ENCODE assay signal across 8 mouse cellular contexts in the genomic region with DNA sequence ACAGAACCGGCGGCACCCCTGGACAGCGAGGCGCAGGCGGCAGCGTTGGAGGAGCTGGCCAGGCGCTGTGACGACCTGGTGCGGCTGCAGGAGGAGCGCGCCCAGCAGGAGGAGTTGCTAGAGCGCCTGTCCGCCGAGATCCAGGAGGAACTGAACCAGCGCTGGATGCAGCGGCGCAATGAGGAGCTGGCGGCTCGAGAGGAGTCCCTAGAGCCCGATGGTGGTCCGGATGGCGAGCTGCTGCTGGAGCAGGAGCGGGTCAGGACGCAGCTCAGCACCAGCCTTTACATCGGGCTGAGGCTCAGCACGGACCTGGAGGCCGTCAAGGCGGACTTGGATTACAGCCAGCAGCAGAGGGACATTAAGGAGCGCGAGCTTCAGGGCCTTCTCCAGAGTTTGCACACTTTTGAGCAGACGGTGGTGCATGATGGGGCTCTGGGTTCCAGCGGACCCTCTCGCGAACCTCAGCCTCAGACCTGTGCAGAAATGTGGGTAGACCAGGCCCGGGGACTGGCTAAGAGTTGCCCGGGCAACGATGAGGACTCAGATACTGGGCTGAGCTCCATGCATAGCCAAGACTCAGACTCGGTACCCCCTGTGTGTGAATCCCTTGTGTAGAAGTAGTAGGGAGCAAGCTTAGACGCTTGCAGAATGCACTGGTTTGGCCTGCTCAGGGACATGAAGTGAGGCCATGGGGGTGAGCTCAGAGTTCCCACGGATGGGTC. TPM values are rescaled to one million over a fixed set of nuclear protein-coding genes. Genes with fewer than 3 reads are reported as not detected.
DNase-seq lines count a peak whose midpoint lies in the region; ATAC-seq and TF ChIP-seq lines count a peak whose summit lies in the region.

No protein-coding gene starts in this region.

- ATAC-seq in embryonic facial prominence, embryonic 11.5 days (replicated peaks; ENCODE audit: insufficient number of reproducible peaks, low FRiP score, low TSS enrichment, low read depth): 0 out of 2 replicates have a peak, but pooled peaks have one; percentile 47
- ATAC-seq in heart, embryonic 15.5 days (replicated peaks; ENCODE audit: insufficient number of reproducible peaks, insufficient read depth, low FRiP score, low read depth): no peak

- no peak overlapping the region for H3K27ac ChIP-seq in embryonic facial prominence, embryonic 11.5 days (replicated peaks; ENCODE audit: low read depth, low read length)
- H3K27ac ChIP-seq in heart, embryonic 15.5 days: peak overlapping the region; percentile 43
- no peak overlapping the region for H3K27ac ChIP-seq in small intestine, adult 2 months (ENCODE audit: insufficient read depth, low read depth, low read length)

- H3K4me2 ChIP-seq in embryonic facial prominence, embryonic 11.5 days (ENCODE audit: low read depth, low read length): peak overlapping the region; percentile 82
- peak overlapping the region; percentile 83 for H3K4me2 ChIP-seq in heart, embryonic 15.5 days

- peaks cover 23% of the 10 kb centered on the region for H3K27me3 ChIP-seq in embryonic facial prominence, embryonic 11.5 days (ENCODE audit: control insufficient read depth, insufficient read depth, low read length)
- peaks cover 38% of the 10 kb centered on the region for H3K27me3 ChIP-seq in heart, embryonic 15.5 days
- H3K27me3 ChIP-seq in small intestine, adult 2 months (ENCODE audit: control insufficient read depth, insufficient read depth, low read length): peaks cover 13% of the 10 kb centered on the region; the same call in 1 of the 2 replicates

- no peak for TF ChIP-seq CTCF in small intestine, adult 2 months (IDR thresholded peaks at IDR 0.05; ENCODE audit: extremely low read depth, insufficient read length, insufficient replicate concordance, low read depth, low read length)

- WGBS in embryonic facial prominence, embryonic 11.5 days: 2% methylated on average over 40 of the region's 40 CpGs
- WGBS in heart, embryonic 15.5 days: 5% methylated on average over 40 of the region's 40 CpGs
- 4% methylated on average over 40 of the region's 40 CpGs for WGBS in small intestine, adult 2 months

- peak overlapping the region; percentile 33; the same call in 1 of the 2 replicates for H3K9ac ChIP-seq in embryonic facial prominence, embryonic 11.5 days (replicated peaks; ENCODE audit: low read length)
- H3K9ac ChIP-seq in heart, embryonic 15.5 days: peak overlapping the region; percentile 61

- no peaks in the 10 kb centered on the region for H3K9me3 ChIP-seq in embryonic facial prominence, embryonic 11.5 days (replicated peaks; ENCODE audit: control insufficient read depth, low read length)
- H3K9me3 ChIP-seq in heart, embryonic 15.5 days (replicated peaks): no peaks in the 10 kb centered on the region

- peaks cover 6% of the 10 kb centered on the region; the same call in 1 of the 2 replicates for H3K4me1 ChIP-seq in embryonic facial prominence, embryonic 11.5 days (ENCODE audit: control insufficient read depth, insufficient read depth, low read length)
- H3K4me1 ChIP-seq in heart, embryonic 15.5 days (replicated peaks): peaks cover 21% of the 10 kb centered on the region
- H3K4me1 ChIP-seq in small intestine, adult 2 months (ENCODE audit: control insufficient read depth, insufficient read depth, insufficient read length, low read length): peaks cover 14% of the 10 kb centered on the region

- peak overlapping the region; percentile 43 for H3K4me3 ChIP-seq in embryonic facial prominence, embryonic 11.5 days (ENCODE audit: low read depth, low read length)
- peak overlapping the region; percentile 60 for H3K4me3 ChIP-seq in heart, embryonic 15.5 days
- H3K4me3 ChIP-seq in small intestine, adult 2 months (ENCODE audit: low read depth, low read length): peak overlapping the region; percentile 59

- TF ChIP-seq POLR2A in small intestine, adult 2 months (IDR thresholded peaks at IDR 0.05; ENCODE audit: low read depth, low read length): no peak

- H3K36me3 ChIP-seq in embryonic facial prominence, embryonic 11.5 days (replicated peaks; ENCODE audit: control insufficient read depth, insufficient read depth, low read depth, low read length): no peaks in the 10 kb centered on the region
- no peaks in the 10 kb centered on the region for H3K36me3 ChIP-seq in heart, embryonic 15.5 days
- H3K36me3 ChIP-seq in small intestine, adult 2 months (ENCODE audit: control insufficient read depth, insufficient read depth, low read length): no peaks in the 10 kb centered on the region

- DNase-seq in right cerebral cortex, adult 2 months (ENCODE audit: low spot score in 2 of 2): peak; percentile 5 to 9
- no peak for DNase-seq in right cerebral cortex, postnatal 36 days (ENCODE audit: low spot score in 2 of 2)
- peak; percentile 46 for DNase-seq in embryonic facial prominence, embryonic 11.5 days (ENCODE audit: low spot score)
- peak; percentile 69 for DNase-seq in kidney, postnatal 10 days
- DNase-seq in lung, postnatal 36 days: peak; percentile 39
- no peak for DNase-seq in frontal cortex, postnatal 25 days (ENCODE audit: low spot score in 2 of 2)

RNA-seq across cellular contexts. Expression of a gene that starts 1.5 kb away (rescaled TPM):
- polyA plus RNA-seq in embryonic facial prominence, embryonic 11.5 days (2014; fragmentation: Nextera tagmentation; extraction: Ambion mirVana): 1.4 and 1.6 TPM in 2 replicates
- polyA plus RNA-seq in heart, embryonic 15.5 days (2015; fragmentation: Nextera tagmentation; extraction: Ambion mirVana): 3.1 and 4.5 TPM in 2 replicates
- 0.99 and 1.1 TPM in 2 replicates for polyA plus RNA-seq in small intestine, adult 2 months (2012; rRNA removed)

Comparison
In these comparisons a context has a peak if more than half of its experiments do, and no peak if none do; other contexts are left out.
1. DNase-seq: peak in right cerebral cortex, adult 2 months (2 of 2), embryonic facial prominence, embryonic 11.5 days (single experiment), kidney, postnatal 10 days (single experiment) and lung, postnatal 36 days (single experiment); none in right cerebral cortex, postnatal 36 days (0 of 2) and frontal cortex, postnatal 25 days (0 of 2).
2. Peak in every context shown above with its lines, with median percentiles within 50 percentile points of each other: H3K4me3 ChIP-seq.